Mouse (Mus musculus) spleen, embryonic (tissue): ENCODE results near the gene Grm7.

ENCODE experiments used
- CTCF ChIA-PET: fragments of 350-600 bp; sonication (Branson Sonifier 250); formaldehyde crosslinking; loops from one replicate; lab custom pipeline; 2022; lab: Charles Lee

Gene Grm7

DNA sequence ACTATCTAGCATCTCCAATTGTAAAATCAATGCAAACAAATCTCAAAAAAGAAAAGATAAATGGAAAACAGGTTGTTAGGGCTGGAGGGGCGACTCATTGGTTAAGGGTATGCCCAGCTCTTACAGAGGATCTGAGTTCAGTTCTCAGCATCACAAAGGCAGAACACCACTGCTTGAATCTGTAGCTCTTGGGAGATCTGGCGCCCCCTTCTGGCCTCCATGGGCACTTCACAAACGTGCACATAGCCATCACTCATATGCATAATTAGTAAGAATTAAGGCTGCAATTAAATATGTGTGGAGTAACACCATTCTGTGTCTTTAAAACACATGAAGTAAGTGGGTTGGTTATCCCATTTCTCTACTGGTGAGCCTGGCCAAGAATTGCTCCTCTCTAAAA lies 914.1 kb downstream of the Grm7 start:
- CTCF ChIA-PET = interaction anchor here (0.6 kb wide), 1 partner anchor 1376 kb away, joined by 5 read pairs; no protein-coding TSS in a partner anchor

DNA sequence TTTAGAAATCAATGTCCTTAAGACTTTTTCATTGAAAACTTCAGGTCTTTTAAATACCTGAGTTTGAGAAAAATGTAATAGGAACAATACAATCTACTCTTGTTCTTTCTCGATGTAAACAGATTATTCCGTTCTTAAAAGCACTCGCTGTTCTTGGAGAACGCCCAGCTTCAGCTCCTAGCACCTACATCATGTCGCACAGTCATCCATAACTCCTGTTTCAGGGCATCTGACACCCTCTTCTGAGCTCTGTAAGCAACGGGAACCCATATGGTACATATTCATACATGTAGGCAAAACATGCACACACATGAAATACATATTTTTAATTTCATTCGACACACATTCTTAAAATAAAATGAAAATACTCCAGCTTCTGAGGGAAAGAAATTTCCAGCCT lies 916.0 kb downstream of the Grm7 start:
- CTCF ChIA-PET = no interaction called here

DNA sequence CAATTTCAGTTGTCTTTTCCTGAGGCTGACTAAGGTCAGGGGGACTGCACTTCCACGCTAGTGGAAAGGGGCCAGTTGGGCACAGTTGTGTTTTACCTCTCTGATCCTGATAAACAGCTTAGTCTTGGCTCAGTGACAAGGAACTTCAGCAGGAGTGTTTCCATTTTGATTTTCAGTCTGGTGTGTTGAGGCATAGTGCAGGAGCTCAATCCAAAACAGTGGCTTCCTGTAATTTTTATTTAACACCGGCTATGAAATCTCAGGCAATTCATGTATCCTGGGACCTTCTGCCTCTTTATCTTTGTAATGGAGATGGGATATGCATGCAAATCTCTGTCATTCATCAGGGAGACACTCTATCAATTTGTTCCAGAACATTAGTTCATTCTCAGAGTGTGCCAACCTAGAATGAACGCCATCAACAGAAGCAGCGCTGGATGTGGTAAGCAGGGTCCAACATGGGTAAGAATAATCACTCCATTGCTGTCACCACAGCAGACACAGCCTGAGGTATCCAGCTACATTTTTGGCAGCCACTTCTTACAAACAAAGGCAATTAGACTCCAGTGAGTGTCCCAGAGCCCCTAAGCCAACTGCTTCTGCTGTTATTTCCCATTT lies 926.2 kb downstream of the Grm7 start:
- CTCF ChIA-PET = no interaction called here

- CTCF ChIA-PET = no interaction called here
These were observed 939.5 kb downstream of the Grm7 start for GRCm38 (mm10) chr6:111584851-111585250.

GRCm38 (mm10) chr6:111587572-111587971 lies 942.2 kb downstream of the Grm7 start:
- CTCF ChIA-PET = no interaction called here

DNA sequence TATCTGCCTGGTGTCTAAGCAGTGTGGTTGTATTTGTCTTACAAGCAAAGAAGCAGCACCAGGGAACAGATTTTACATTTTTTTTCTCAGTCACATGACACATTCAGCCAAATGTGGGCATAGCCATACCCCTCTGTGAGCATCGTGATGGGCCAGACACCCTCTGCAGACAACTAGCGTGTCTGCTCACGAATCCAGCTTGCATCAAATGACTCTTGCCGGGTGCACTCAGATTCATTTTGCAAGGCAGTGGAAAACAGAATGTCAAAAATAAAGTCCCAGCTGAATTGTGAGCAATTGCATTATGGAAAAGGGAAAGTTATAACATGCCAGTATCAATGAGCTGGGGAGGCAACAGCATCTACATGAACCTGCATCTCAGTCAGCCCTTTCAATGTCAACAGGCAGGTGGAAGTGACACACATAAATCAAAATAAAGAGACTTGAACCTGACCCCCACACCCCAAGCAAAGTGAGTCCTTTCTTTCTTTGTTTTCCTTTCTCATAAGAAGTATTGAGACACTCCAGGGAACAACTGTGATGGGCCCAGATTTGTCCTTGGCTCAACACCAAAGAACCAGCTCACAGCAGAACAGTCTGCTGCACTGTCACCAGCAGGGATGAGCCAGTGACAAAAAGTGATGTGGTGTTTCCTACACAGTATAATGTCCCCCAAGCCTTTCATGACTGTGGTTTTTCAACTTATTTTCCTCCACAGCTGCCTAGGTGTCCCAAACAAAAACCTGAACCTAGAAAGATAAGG lies 956.7 kb downstream of the Grm7 start:
- CTCF ChIA-PET = no interaction called here

DNA sequence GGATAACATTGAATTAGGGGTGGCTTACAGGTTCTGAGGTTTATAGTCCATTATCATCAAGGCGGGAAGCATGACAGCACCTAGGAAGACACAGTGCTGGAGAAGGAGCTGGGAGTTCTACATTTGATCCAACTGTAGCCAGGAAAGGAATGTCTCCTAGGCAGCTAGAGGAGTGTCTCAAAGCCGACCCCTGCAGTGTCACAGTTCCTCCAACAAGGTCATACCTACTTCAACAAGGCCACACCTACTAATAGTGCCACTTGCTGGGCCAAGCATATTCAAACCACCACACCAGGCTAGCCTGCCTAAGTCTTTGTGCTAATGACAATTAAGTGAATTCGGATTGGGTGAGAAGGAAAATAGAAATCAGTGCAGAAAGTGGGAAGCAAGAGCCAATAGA lies 965.0 kb downstream of the Grm7 start:
- CTCF ChIA-PET = no interaction called here

GRCm38 (mm10) chr6:111613834-111614233 lies 968.5 kb downstream of the Grm7 start:
- CTCF ChIA-PET = no interaction called here
